Mouse (Mus musculus): ENCODE results near the gene Dtwd1. TPM values are rescaled to one million over a fixed set of nuclear protein-coding genes. Genes with fewer than 3 reads are reported as not detected.
A peak's percentile ranks its signal among the peaks of the same experiment; 100 is the strongest.

The Dtwd1 gene
- polyA plus RNA-seq (2014; fragmentation: Nextera tagmentation; extraction: Ambion mirVana): 28.3 and 29.5 TPM in 2 replicates

GRCm38 (mm10) chr2:126151855-126152571 lies at the start of gene Dtwd1, which contains the start of gene Fam227b:
Dtwd1 (plus strand) TSS chr2:126152141.
Fam227b (minus strand) TSS chr2:126152004.
- Histone ChIP-seq H3K27ac (replicated peaks; ENCODE audit: low read depth, low read length) (peak within 1 kb of the TSS; percentile 75), H3K4me2 (ENCODE audit: low read depth, severe bottlenecking) (peak within 1 kb of the TSS; percentile 33), H3K9me3 (ENCODE audit: control insufficient read depth, low read length) (no peaks in the 10 kb centered on the region), H3K4me3 (ENCODE audit: low read depth, low read length) (peak within 1 kb of the TSS; percentile 71), H3K36me3 (ENCODE audit: control insufficient read depth, insufficient read depth, low read length) (peaks cover 2% of the 10 kb centered on the region; the same call in 1 of the 2 replicates), H3K9ac (ENCODE audit: low read length) (peak within 1 kb of the TSS; percentile 90), H3K4me1 (ENCODE audit: control insufficient read depth, insufficient read depth, low read length) (no peaks in the 10 kb centered on the region), H3K27me3 (ENCODE audit: control insufficient read depth, insufficient read depth, low read length) (no peaks in the 10 kb centered on the region)
- under 1% methylated on average over 57 of the region's 57 CpGs for WGBS
- ATAC-seq (ENCODE audit: insufficient number of reproducible peaks, low FRiP score, low TSS enrichment, low read depth): peak; percentile 99
- peak; percentile 98 for DNase-seq (ENCODE audit: low spot score)

GRCm38 (mm10) chr2:126147723-126148122 lies 4.2 kb upstream of the Dtwd1 start:
- H3K4me3 ChIP-seq (ENCODE audit: low read depth, low read length): no peak overlapping the region
- no peaks in the 10 kb centered on the region for H3K36me3 ChIP-seq (ENCODE audit: control insufficient read depth, insufficient read depth, low read length)
- no peak overlapping the region for H3K27ac ChIP-seq (replicated peaks; ENCODE audit: low read depth, low read length)
- no peak overlapping the region for H3K4me2 ChIP-seq (ENCODE audit: low read depth, severe bottlenecking)
- no peak overlapping the region for H3K9ac ChIP-seq (ENCODE audit: low read length)
- H3K27me3 ChIP-seq (ENCODE audit: control insufficient read depth, insufficient read depth, low read length): no peaks in the 10 kb centered on the region
- ATAC-seq (ENCODE audit: insufficient number of reproducible peaks, low FRiP score, low TSS enrichment, low read depth) (no peak), DNase-seq (ENCODE audit: low spot score) (no peak)
- H3K4me1 ChIP-seq (ENCODE audit: control insufficient read depth, insufficient read depth, low read length): no peaks in the 10 kb centered on the region
- no peaks in the 10 kb centered on the region for H3K9me3 ChIP-seq (ENCODE audit: control insufficient read depth, low read length)

DNA sequence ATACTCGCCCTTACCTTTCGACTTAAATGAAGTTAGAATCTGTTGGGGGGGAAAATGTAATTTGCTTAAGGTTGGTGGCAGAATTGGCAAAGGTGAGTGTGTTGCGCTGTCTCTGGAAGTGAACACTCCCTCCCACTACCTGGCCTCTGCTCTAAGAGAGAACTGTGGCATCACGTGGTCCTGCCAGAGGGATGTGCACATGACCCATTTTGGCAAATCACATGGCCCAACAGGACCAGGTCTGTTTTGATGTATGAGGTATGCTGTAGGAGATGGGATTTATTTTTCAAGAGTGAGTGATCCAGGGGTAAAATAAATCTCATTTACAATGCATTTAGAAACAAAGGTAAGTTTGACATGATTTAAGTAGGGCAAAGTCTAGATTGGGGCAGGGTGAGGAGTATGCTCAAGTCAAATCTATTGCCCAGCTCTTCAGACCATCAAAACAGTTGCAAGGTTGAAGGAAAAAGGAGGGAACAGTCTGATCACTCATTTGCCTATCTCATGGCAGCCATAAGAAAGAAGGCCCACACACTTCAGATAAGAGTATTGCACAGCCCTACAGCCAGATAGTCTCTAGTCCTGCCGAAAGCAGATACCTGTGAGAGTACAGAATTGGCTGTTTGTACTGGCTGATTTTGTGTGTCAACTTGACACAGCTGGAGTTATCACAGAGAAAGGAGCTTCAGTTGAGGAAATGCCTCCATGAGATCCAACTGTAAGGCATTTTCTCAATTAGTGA lies 13.5 kb downstream of the Dtwd1 start:
- H3K36me3 ChIP-seq (ENCODE audit: control insufficient read depth, insufficient read depth, low read length): peaks cover 2% of the 10 kb centered on the region; the same call in 1 of the 2 replicates
- WGBS: 95% methylated on average over 5 of the region's 5 CpGs
- no peak for DNase-seq (ENCODE audit: low spot score)
- H3K4me3 ChIP-seq (ENCODE audit: low read depth, low read length): no peak overlapping the region
- no peaks in the 10 kb centered on the region for H3K27me3 ChIP-seq (ENCODE audit: control insufficient read depth, insufficient read depth, low read length)
- H3K9me3 ChIP-seq (ENCODE audit: control insufficient read depth, low read length): no peaks in the 10 kb centered on the region
- H3K4me1 ChIP-seq (ENCODE audit: control insufficient read depth, insufficient read depth, low read length): no peaks in the 10 kb centered on the region
- H3K4me2 ChIP-seq (ENCODE audit: low read depth, severe bottlenecking): no peak overlapping the region
- no peak; the same call in 1 of the 2 replicates for ATAC-seq (ENCODE audit: insufficient number of reproducible peaks, low FRiP score, low TSS enrichment, low read depth)
- no peak overlapping the region for H3K9ac ChIP-seq (ENCODE audit: low read length)
- H3K27ac ChIP-seq (replicated peaks; ENCODE audit: low read depth, low read length): no peak overlapping the region

DNA sequence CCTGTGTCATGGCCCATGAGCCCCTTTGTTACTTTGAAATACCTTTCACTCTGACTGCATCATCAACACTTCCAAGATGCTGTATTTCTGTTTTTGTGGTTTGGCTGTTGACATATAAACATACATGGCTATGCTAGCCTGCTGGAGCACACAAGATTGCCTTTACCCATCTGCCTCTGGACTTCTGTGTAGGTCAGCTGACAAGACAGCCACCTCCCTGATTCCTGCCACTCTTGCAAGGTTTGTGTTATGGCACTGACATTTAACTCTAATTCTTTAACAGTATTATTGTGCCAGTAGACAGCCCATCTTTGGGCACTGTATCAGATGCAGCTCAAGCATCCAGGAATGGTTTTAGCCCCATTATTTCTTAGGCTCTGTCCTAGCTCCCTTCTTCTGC lies 14.4 kb downstream of the Dtwd1 start:
- H3K27ac ChIP-seq (replicated peaks; ENCODE audit: low read depth, low read length): no peak overlapping the region
- no peak overlapping the region for H3K4me3 ChIP-seq (ENCODE audit: low read depth, low read length)
- no peaks in the 10 kb centered on the region for H3K9me3 ChIP-seq (ENCODE audit: control insufficient read depth, low read length)
- no peaks in the 10 kb centered on the region for H3K4me1 ChIP-seq (ENCODE audit: control insufficient read depth, insufficient read depth, low read length)
- no peak overlapping the region for H3K9ac ChIP-seq (ENCODE audit: low read length)
- DNase-seq (ENCODE audit: low spot score) (no peak), ATAC-seq (ENCODE audit: insufficient number of reproducible peaks, low FRiP score, low TSS enrichment, low read depth) (no peak)
- no peak overlapping the region for H3K4me2 ChIP-seq (ENCODE audit: low read depth, severe bottlenecking)
- H3K36me3 ChIP-seq (ENCODE audit: control insufficient read depth, insufficient read depth, low read length): 0 out of 2 replicates have a peak, but pooled peaks cover 2% of the 10 kb centered on the region
- H3K27me3 ChIP-seq (ENCODE audit: control insufficient read depth, insufficient read depth, low read length): no peaks in the 10 kb centered on the region

DNA sequence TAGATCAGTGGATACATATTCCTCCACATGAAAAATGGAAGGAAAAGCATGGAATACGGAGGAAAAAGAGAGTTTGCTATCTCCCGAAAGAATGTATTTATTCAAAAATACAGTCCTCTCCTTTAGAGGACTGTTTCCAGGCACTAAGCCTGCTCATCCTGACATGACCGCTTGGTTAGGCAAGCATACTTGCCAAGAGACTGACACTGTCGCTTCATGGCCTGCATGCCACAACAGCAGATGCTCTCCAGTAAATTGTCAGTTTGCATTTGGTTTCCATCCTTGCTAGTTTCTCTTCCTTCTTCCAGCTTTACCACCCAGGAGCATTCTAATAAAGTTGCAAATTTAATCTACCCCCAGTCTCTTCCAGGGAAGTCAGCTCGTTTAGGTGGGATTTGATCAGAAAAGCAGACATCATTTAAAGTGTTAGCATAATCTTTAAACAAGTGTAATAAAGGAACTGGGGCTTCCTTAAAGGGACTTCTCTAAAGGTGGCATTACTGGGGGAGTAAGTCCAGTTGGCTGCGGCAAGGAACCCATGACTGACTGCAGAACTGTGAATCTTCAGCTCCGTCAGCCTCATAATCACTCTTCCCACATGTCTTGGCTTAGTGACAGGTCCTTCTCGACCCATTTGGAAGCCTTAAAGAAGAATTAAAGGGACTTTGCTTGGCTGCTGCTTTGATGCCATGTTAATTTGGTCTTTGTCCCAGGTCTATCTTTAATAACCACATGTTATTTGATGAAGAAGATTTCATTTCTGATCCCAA lies 15.1 kb downstream of the Dtwd1 start:
- H3K27me3 ChIP-seq (ENCODE audit: control insufficient read depth, insufficient read depth, low read length): no peaks in the 10 kb centered on the region
- H3K36me3 ChIP-seq (ENCODE audit: control insufficient read depth, insufficient read depth, low read length): 0 out of 2 replicates have a peak, but pooled peaks cover under 1% of the 10 kb centered on the region
- no peaks in the 10 kb centered on the region for H3K9me3 ChIP-seq (ENCODE audit: control insufficient read depth, low read length)
- no peak overlapping the region for H3K27ac ChIP-seq (replicated peaks; ENCODE audit: low read depth, low read length)
- ATAC-seq (ENCODE audit: insufficient number of reproducible peaks, low FRiP score, low TSS enrichment, low read depth) (no peak), DNase-seq (ENCODE audit: low spot score) (no peak)
- H3K4me2 ChIP-seq (ENCODE audit: low read depth, severe bottlenecking): no peak overlapping the region
- no peak overlapping the region for H3K4me3 ChIP-seq (ENCODE audit: low read depth, low read length)
- WGBS: 81% methylated on average over 8 of the region's 8 CpGs
- H3K4me1 ChIP-seq (ENCODE audit: control insufficient read depth, insufficient read depth, low read length): no peaks in the 10 kb centered on the region
- H3K9ac ChIP-seq (ENCODE audit: low read length): no peak overlapping the region

DNA sequence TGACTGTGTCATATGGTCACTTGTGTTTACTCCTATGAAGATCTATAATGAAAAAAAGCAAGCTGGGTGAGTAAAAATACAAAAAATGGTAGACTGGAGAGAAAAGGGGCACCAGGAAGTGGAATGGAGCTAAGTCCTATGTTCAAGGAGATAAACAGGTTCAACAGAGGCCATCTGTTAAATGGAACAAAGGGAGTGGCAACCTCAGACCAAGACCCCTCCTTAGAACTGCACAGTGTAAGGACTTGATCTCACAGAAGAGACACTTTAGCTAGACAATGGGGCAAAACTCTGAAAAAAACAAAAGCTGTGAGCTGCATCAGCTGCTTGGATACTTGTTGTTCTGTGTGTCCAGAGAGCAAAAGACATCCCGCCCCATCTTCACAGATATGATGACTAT lies 19.5 kb downstream of the Dtwd1 start:
- 88% methylated on average over 1 of the region's 1 CpGs for WGBS
- no peaks in the 10 kb centered on the region for H3K9me3 ChIP-seq (ENCODE audit: control insufficient read depth, low read length)
- H3K27ac ChIP-seq (replicated peaks; ENCODE audit: low read depth, low read length): no peak overlapping the region
- DNase-seq (ENCODE audit: low spot score): no peak
- H3K27me3 ChIP-seq (ENCODE audit: control insufficient read depth, insufficient read depth, low read length): no peaks in the 10 kb centered on the region
- H3K36me3 ChIP-seq (ENCODE audit: control insufficient read depth, insufficient read depth, low read length): no peaks in the 10 kb centered on the region
- ATAC-seq (ENCODE audit: insufficient number of reproducible peaks, low FRiP score, low TSS enrichment, low read depth): no peak
- H3K4me2 ChIP-seq (ENCODE audit: low read depth, severe bottlenecking): no peak overlapping the region
- no peaks in the 10 kb centered on the region for H3K4me1 ChIP-seq (ENCODE audit: control insufficient read depth, insufficient read depth, low read length)
- H3K4me3 ChIP-seq (ENCODE audit: low read depth, low read length): no peak overlapping the region
- H3K9ac ChIP-seq (ENCODE audit: low read length): no peak overlapping the region

DNA sequence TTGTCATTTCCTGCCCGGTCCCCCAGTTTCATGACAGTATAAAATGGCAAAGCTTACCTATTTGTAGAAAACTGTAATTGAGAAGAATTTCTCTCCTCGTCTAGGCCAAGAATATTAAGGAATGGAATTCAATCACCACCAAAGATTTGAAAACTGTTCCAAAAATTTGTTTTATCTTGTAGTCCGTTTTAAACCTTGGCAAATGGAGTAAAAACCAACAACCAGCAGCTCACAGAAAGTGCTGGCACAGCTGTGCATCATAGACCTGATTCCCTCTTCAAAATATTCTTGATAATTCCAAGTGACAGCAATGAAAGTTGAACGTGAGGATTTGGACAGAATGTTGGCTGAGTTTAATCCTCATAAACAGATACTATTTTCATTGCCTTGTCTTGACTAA lies 39.4 kb downstream of the Dtwd1 start:
- no peak for DNase-seq (ENCODE audit: low spot score)
- H3K4me2 ChIP-seq (ENCODE audit: low read depth, severe bottlenecking): no peak overlapping the region
- no peak overlapping the region for H3K4me3 ChIP-seq (ENCODE audit: low read depth, low read length)
- no peak for ATAC-seq (ENCODE audit: insufficient number of reproducible peaks, low FRiP score, low TSS enrichment, low read depth)
- H3K9ac ChIP-seq (ENCODE audit: low read length): no peak overlapping the region
- H3K27me3 ChIP-seq (ENCODE audit: control insufficient read depth, insufficient read depth, low read length): no peaks in the 10 kb centered on the region
- 86% methylated on average over 4 of the region's 4 CpGs for whole genome bisulfite sequencing
- H3K4me1 ChIP-seq (ENCODE audit: control insufficient read depth, insufficient read depth, low read length): no peaks in the 10 kb centered on the region
- no peak overlapping the region for H3K27ac ChIP-seq (replicated peaks; ENCODE audit: low read depth, low read length)
- H3K36me3 ChIP-seq (ENCODE audit: control insufficient read depth, insufficient read depth, low read length): no peaks in the 10 kb centered on the region
- H3K9me3 ChIP-seq (ENCODE audit: control insufficient read depth, low read length): no peaks in the 10 kb centered on the region

DNA sequence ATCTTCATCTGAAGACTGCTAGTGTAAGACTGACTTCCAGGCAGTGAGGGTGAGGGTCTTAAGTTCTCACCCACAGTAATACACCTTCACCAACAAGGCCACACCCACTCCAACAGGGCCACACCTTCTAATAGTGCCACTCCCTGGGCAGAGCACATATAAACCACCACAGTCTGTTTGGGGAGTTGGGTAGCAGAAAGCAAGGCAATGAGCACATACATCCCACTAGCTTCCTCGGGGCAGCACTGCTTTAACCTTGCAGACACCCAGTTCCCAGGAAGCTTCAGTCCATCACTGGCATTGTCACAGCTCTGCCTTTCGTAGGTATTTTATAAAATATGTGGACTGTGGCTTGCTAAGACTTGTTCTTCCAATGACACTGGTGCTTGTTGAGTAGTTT lies 40.2 kb downstream of the Dtwd1 start:
- Histone ChIP-seq H3K4me3 (ENCODE audit: low read depth, low read length) (no peak overlapping the region), H3K27me3 (ENCODE audit: control insufficient read depth, insufficient read depth, low read length) (no peaks in the 10 kb centered on the region), H3K4me2 (ENCODE audit: low read depth, severe bottlenecking) (no peak overlapping the region), H3K27ac (replicated peaks; ENCODE audit: low read depth, low read length) (no peak overlapping the region), H3K9ac (ENCODE audit: low read length) (no peak overlapping the region), H3K9me3 (ENCODE audit: control insufficient read depth, low read length) (no peaks in the 10 kb centered on the region), H3K36me3 (ENCODE audit: control insufficient read depth, insufficient read depth, low read length) (no peaks in the 10 kb centered on the region), H3K4me1 (ENCODE audit: control insufficient read depth, insufficient read depth, low read length) (no peaks in the 10 kb centered on the region)
- 89% methylated on average over 2 of the region's 2 CpGs for WGBS
- DNase-seq (ENCODE audit: low spot score) (no peak), ATAC-seq (ENCODE audit: insufficient number of reproducible peaks, low FRiP score, low TSS enrichment, low read depth) (no peak)

All from limb, embryonic 11.5 days (tissue).